Mouse (Mus musculus) right cerebral cortex, postnatal 10 days (tissue): Measurements from ENCODE around the gene Slc26a8.
A peak's percentile ranks its signal among the peaks of the same experiment; 100 is the strongest.

Experiments
- DNase-seq, 2 experiments: peaks; one replicate each; pipeline ENCODE4 v3.0.0; 2021; ENCODE audit warnings: low spot score in 2 of 2

Slc26a8 gene

GRCm38 (mm10) chr17:28698672-28699071 lies 8.6 kb upstream of the Slc26a8 start:
- DNase-seq: no peak

DNA sequence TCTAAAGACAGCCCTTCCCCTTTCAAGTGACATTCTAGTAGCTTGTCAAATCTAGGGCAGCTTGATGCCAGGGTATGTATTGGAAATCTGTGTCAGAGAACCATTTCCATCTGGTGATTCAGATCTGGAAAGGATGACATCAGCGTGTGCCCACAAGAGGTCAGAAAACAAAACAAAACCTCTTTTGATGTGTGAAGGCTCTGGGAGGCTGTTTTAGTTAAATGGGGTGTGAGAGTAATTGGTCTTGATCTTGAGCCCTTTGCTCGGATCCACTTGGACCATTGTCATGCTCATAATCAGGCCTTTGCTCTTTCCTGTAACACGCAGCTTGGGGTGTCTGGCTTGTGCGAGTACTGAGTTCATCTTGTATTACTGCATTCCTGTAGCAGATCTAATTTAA lies 8.2 kb upstream of the Slc26a8 start:
- no peak for DNase-seq

DNA sequence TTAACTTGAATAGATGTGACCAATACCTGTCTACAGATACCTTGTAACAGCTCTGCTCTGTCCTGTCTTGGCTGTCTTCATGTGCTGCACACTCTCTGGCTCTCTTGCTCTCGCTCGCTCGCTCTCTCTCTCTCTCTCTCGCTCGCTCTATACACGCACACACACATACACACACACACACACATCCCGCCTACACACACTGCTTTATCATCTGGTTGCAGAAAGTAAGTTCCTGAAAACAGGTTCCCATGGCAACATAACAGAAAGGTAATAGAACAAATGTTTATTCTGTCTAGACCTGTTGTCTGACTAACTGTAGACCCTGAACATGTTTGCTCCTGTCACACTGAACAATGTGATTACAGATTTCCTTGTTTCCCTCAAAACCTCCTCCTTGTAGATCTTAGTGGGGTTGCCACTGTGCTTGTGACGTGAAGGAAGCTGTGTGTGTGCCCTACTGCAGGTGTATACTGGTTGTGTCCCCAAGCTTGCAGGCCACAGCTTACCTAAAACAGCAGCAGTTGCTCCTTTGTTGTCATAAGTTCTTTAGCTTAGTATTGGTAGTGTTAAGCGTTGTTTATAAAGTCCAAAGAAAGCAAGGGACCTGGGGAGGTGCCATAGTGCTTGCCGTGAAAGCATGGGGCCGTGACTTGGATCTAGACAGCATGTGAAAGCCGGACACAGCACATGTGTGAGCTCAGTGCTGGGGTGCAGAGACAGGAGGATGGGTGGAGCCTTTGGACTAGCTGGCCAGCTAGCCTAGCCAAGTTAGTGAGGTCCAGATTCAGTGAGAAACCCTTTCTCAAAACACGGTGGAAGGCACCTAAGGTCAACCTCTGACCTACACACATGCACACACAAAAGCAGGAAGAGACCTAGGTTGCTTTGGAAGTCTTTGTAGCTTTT lies 7.5 kb upstream of the Slc26a8 start:
- peak; percentile 59 to 64 for DNase-seq

- DNase-seq: no peak
Measured at GRCm38 (mm10) chr17:28696641-28697040, 6.6 kb upstream of the Slc26a8 start.

DNA sequence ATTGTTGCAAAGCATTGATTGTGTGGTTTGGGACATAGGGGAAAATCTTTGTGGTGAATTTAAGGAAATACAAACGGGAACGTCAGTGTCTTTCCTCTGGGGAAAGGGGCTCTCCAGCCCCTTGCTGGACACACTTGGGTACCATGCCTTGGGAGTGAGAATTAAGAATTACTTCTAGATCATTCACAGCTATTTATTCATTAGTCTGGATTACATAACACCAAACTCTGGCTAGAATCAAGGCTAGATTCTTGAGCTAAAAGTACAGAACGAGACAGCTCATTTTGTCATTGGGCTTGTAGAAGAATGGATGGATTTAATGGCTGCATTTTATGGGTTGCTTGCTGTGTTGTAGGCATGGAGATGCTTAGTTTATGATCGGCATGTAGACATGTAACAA lies 4.8 kb upstream of the Slc26a8 start:
- no peak for DNase-seq

GRCm38 (mm10) chr17:28694078-28694477 lies 4.0 kb upstream of the Slc26a8 start:
- no peak for DNase-seq

DNA sequence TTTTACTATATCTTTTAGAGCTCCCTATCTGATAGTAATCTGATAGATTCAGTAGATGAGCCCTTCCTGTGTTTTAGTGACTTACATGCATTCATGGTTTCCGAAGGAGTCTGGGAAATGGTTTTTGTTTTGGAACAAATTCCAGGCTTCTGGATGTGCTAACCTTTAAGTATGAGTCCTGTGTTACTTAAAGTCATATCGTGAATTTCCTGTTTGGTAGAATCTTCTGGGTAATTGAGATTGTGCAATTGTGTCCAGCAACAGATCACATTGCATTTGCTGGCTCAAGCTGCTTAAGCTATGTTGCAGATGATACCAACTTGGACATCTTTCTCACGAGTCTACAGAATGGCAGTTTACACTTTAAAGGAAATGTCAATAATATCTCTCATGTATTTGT lies 3.1 kb upstream of the Slc26a8 start:
- DNase-seq: no peak

DNA sequence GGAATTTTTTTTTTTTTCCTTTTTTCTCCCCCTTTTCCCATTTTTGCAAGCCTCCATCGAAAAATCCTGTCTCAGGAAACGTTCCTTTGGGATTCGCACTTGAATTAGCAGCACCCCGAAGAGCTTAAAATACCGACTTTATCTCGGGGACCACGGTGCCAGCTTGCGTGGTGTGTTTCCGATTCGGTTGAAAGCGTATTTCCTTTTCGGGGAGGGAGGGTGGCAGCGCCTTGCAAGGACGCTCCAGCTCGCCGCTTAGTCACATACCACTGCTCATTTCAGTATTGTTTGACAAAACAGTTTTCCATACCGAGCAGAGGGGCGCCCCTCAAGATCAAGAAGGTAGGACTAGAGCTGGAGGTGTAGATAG lies 2.3 kb upstream of the Slc26a8 start:
- DNase-seq: peak; percentile 67 to 70

- peak in 1 of 2 experiments; percentile 60 for DNase-seq
Measured at GRCm38 (mm10) chr17:28691687-28692340, 1.8 kb upstream of the Slc26a8 start.

GRCm38 (mm10) chr17:28690776-28691686 lies 998 bp upstream of the Slc26a8 start, which contains the start of gene Mapk14:
TSS of gene Mapk14 (plus strand) at chr17:28691329.
- peak; percentile 99 to 100 for DNase-seq

GRCm38 (mm10) chr17:28687354-28687753 lies 2.7 kb downstream of the Slc26a8 start:
- no peak for DNase-seq

DNA sequence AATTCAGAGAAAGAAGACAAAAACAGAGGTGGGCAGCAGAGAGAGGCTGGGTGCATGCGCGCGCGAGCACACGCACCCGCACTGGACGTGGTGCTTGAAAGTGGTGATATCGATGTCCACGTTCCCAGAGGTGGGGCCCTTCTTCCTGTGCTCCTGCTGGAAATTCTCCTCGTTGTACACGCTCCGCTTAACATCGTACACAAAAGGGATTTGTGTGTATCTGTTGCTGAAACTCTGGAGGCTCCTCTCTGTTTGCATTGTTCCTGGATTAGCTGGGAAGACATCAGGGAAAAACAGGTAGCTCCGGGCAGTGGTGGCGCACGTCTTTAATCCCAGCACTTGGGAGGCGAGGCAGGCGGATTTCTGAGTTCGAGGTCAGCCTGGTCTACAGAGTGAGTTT lies 5.4 kb downstream of the Slc26a8 start:
- no peak for DNase-seq

DNA sequence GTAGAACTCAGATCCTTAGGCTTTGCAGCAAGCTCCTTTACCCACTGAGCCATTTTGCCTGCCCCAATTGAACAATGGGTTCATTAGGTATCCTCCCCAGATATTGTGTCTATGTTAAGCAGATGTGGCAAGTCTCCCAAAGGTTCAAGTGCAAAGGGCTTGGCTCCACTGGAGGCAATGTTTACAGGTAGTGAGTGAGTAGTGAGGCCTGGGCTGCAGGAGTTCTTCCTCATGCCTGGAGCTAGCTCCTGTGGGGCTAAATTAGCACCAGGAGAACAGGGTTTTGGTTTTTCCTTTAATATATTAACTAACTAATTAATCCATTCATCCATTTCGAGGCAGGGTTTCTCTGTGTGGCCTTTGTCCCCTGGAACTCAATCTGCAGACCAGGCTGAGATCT lies 6.4 kb downstream of the Slc26a8 start:
- DNase-seq: no peak

DNA sequence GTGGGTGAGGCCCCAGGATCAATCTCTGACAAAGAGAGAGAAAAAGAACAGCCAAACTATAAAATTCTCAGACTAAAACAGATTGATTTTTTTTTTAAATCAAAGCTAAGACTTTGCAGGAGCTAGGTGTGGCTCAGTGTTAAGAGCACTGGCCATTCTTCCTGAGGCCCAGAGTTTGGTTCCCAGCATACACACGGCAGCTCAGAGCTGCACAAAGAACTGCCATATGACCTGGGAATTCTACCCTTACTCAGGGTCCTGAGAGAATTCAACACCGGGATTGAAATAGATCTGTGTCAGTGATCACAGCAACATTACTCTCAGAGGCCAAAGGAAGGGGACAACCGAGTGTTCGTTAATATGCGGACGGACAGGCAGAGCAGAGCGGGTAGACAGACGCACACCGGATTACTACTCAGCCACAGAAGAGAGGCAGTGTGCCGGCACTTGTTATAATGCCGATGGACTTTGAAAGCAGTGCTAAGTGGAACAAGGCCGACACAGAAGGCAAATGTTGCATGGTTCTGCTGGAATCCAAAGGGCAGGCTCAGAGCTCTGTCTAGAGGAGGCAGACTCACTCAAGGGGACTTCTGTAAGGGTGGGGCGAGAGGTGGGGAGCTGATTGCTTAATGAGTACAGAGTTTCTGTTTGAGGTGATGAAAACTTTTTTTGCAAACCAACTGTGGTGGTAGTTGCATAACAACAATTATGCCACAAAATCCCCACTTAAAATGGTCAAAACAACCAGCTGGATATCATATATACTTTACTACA lies 7.5 kb downstream of the Slc26a8 start:
- DNase-seq: no peak

GRCm38 (mm10) chr17:28659564-28659963 lies 30.5 kb downstream of the Slc26a8 start:
- no peak for DNase-seq

- peak in 1 of 2 experiments; percentile 42 for DNase-seq
Measured at GRCm38 (mm10) chr17:28657936-28658335, 32.1 kb downstream of the Slc26a8 start.

GRCm38 (mm10) chr17:28650268-28650667 lies 39.8 kb downstream of the Slc26a8 start:
- no peak for DNase-seq

DNA sequence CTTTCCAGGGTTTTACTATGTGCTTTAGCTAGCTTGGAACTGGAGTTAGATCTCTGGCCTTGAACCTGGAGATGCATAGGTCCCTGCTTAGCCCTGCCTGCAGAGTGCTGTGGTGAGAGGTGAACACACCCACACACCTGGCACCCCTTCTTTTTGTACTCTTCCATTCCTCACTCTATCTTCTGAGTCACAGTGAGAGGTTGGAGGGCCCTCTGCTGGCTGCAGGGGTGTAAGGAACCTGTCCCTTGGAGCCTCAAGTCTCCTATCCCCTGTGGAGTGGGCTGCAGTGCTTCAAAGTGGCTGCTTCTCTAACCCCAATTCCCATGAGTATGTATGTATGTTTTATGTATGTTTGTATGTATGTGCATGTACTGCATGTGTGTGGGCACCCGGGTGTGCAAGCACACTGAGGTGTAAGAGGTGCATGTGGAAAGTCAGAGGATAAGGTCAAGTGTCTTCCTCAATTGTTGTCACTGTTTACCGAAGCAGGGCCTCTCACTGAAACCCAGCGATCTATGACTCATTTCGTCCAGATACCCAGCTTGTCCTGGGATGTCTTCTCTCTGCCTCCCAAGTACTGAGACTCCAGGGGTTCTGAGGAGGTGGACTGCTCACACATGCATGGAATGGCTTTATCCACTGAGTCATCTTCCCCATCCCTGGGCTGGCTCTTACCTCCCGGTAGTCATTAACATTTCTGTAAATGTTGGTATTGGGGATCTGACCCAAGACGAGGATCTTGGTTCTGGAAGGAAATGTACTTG lies 41.2 kb downstream of the Slc26a8 start:
- DNase-seq: peak; percentile 53 to 67

DNA sequence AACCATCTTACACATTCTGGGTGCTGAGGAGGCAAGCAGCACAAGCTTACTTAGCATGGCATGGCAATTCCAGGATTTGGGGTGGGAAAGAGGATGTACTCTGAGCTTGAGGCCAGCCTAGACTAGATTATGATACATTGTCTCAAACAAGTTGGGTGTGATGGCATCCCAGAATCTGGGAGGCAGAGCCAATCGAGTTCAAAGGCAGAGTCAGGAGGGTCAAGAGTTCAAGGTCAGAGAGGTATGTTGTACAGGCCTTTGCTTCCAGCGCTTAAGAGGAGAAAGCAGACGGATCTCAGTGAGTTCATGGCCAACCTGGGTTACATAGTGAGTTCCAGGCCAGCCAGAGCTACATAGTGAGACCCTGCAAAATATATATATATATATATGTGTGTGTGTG lies 43.8 kb downstream of the Slc26a8 start:
- no peak for DNase-seq

DNA sequence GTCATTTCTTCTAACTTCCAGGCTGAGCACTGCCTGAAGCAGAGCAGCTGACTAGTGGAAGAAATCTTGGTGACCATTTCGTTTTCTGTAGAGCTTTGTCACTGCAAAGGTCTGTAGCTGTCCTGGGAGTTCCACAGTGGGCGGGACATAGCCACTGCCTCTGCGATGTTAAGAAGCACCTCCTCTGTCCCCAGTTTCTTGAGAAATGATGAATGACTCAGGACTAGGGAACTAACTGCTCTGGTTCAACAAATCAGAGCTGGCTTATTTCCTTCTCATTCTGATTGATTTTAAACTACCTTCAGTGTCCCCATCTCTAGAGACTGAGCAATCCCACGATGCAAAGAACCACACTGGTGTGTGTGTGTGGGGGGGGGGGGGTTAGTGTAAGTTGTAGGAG lies 45.9 kb downstream of the Slc26a8 start:
- DNase-seq: no peak
